Mouse (Mus musculus): ENCODE data around the gene Rps6ka5. TPM values are rescaled to one million over a fixed set of nuclear protein-coding genes. Genes with fewer than 3 reads are reported as not detected.

Gene Rps6ka5
- 4.0 TPM in 2 replicates for polyA plus RNA-seq (2015; fragmentation: Nextera tagmentation; extraction: Ambion mirVana)

- peaks cover 5% of the 10 kb centered on the region; the same call in 1 of the 2 replicates for H3K9me3 ChIP-seq (ENCODE audit: low read length)
- no peaks in the 10 kb centered on the region for H3K27me3 ChIP-seq (ENCODE audit: insufficient read depth, low read length)
- H3K27ac ChIP-seq (ENCODE audit: low read length) = no peak within 1 kb of the TSS
- no peaks in the 10 kb centered on the region for H3K36me3 ChIP-seq (ENCODE audit: insufficient read depth, low read length)
- no peak within 1 kb of the TSS for H3K9ac ChIP-seq (replicated peaks; ENCODE audit: low read length)
- H3K4me3 ChIP-seq (ENCODE audit: low read length) = no peak within 1 kb of the TSS
- peaks cover 11% of the 10 kb centered on the region; the same call in 1 of the 2 replicates for H3K4me1 ChIP-seq (ENCODE audit: insufficient read depth, low read length)
- H3K4me2 ChIP-seq (replicated peaks; ENCODE audit: low read depth, low read length) = peak within 1 kb of the TSS; percentile 65
- no peak for ATAC-seq (ENCODE audit: low FRiP score, low TSS enrichment)
- WGBS = 97% methylated on average over 4 of the region's 4 CpGs
These were observed at the start of gene Rps6ka5 for GRCm38 (mm10) chr12:100726651-100727050. Gene Rps6ka5 (minus strand): TSS chr12:100726983.

- Histone ChIP-seq H3K4me2 (replicated peaks; ENCODE audit: low read depth, low read length) (no peak overlapping the region), H3K9me3 (ENCODE audit: low read length) (no peaks in the 10 kb centered on the region), H3K27me3 (ENCODE audit: insufficient read depth, low read length) (no peaks in the 10 kb centered on the region), H3K27ac (ENCODE audit: low read length) (no peak overlapping the region), H3K36me3 (ENCODE audit: insufficient read depth, low read length) (no peaks in the 10 kb centered on the region), H3K4me1 (ENCODE audit: insufficient read depth, low read length) (peaks cover 16% of the 10 kb centered on the region), H3K4me3 (ENCODE audit: low read length) (no peak overlapping the region), H3K9ac (replicated peaks; ENCODE audit: low read length) (no peak overlapping the region)
- no peak for ATAC-seq (ENCODE audit: low FRiP score, low TSS enrichment)
- 70% methylated on average over 8 of the region's 8 CpGs for WGBS
These were observed 49.3 kb upstream of the Rps6ka5 start for GRCm38 (mm10) chr12:100775911-100776581.

- no peaks in the 10 kb centered on the region for H3K36me3 ChIP-seq (ENCODE audit: insufficient read depth, low read length)
- no peak overlapping the region for H3K27ac ChIP-seq (ENCODE audit: low read length)
- no peaks in the 10 kb centered on the region for H3K27me3 ChIP-seq (ENCODE audit: insufficient read depth, low read length)
- no peaks in the 10 kb centered on the region for H3K9me3 ChIP-seq (ENCODE audit: low read length)
- H3K9ac ChIP-seq (replicated peaks; ENCODE audit: low read length) = no peak overlapping the region
- no peak overlapping the region for H3K4me3 ChIP-seq (ENCODE audit: low read length)
- no peak overlapping the region for H3K4me2 ChIP-seq (replicated peaks; ENCODE audit: low read depth, low read length)
- peaks cover 16% of the 10 kb centered on the region for H3K4me1 ChIP-seq (ENCODE audit: insufficient read depth, low read length)
- ATAC-seq (ENCODE audit: low FRiP score, low TSS enrichment) = no peak
These were observed 48.5 kb upstream of the Rps6ka5 start for GRCm38 (mm10) chr12:100775291-100775690.

- no peaks in the 10 kb centered on the region for H3K9me3 ChIP-seq (ENCODE audit: low read length)
- H3K4me1 ChIP-seq (ENCODE audit: insufficient read depth, low read length) = peaks cover 16% of the 10 kb centered on the region
- WGBS = 71% methylated on average over 7 of the region's 7 CpGs
- no peak overlapping the region for H3K4me3 ChIP-seq (ENCODE audit: low read length)
- no peak overlapping the region for H3K27ac ChIP-seq (ENCODE audit: low read length)
- ATAC-seq (ENCODE audit: low FRiP score, low TSS enrichment) = no peak
- H3K9ac ChIP-seq (replicated peaks; ENCODE audit: low read length) = no peak overlapping the region
- H3K36me3 ChIP-seq (ENCODE audit: insufficient read depth, low read length) = no peaks in the 10 kb centered on the region
- no peaks in the 10 kb centered on the region for H3K27me3 ChIP-seq (ENCODE audit: insufficient read depth, low read length)
- H3K4me2 ChIP-seq (replicated peaks; ENCODE audit: low read depth, low read length) = no peak overlapping the region
These were observed 48.0 kb upstream of the Rps6ka5 start for GRCm38 (mm10) chr12:100774756-100775155.

GRCm38 (mm10) chr12:100772230-100772984, 45.6 kb upstream of the Rps6ka5 start:
- WGBS = 46% methylated on average over 7 of the region's 7 CpGs
- ATAC-seq (ENCODE audit: low FRiP score, low TSS enrichment) = 0 out of 2 replicates have a peak, but pooled peaks have one; percentile 23
- H3K4me2 ChIP-seq (replicated peaks; ENCODE audit: low read depth, low read length) = no peak overlapping the region

GRCm38 (mm10) chr12:100770765-100771164, 44.0 kb upstream of the Rps6ka5 start:
- whole genome bisulfite sequencing = 74% methylated on average over 3 of the region's 3 CpGs
- Histone ChIP-seq H3K36me3 (ENCODE audit: insufficient read depth, low read length) (no peaks in the 10 kb centered on the region), H3K27me3 (ENCODE audit: insufficient read depth, low read length) (no peaks in the 10 kb centered on the region), H3K9me3 (ENCODE audit: low read length) (no peaks in the 10 kb centered on the region), H3K4me3 (ENCODE audit: low read length) (no peak overlapping the region), H3K27ac (ENCODE audit: low read length) (no peak overlapping the region), H3K4me2 (replicated peaks; ENCODE audit: low read depth, low read length) (no peak overlapping the region), H3K4me1 (ENCODE audit: insufficient read depth, low read length) (no peaks in the 10 kb centered on the region), H3K9ac (replicated peaks; ENCODE audit: low read length) (no peak overlapping the region)
- no peak for ATAC-seq (ENCODE audit: low FRiP score, low TSS enrichment)

More at GRCm38 (mm10) chr12:100772230-100772984, 45.6 kb upstream of the Rps6ka5 start:
- H3K27ac ChIP-seq (ENCODE audit: low read length) = no peak overlapping the region
- H3K36me3 ChIP-seq (ENCODE audit: insufficient read depth, low read length) = no peaks in the 10 kb centered on the region
- no peak overlapping the region for H3K4me3 ChIP-seq (ENCODE audit: low read length)
- H3K9me3 ChIP-seq (ENCODE audit: low read length) = no peaks in the 10 kb centered on the region
- H3K27me3 ChIP-seq (ENCODE audit: insufficient read depth, low read length) = no peaks in the 10 kb centered on the region
- peaks cover 3% of the 10 kb centered on the region; the same call in 1 of the 2 replicates for H3K4me1 ChIP-seq (ENCODE audit: insufficient read depth, low read length)
- H3K9ac ChIP-seq (replicated peaks; ENCODE audit: low read length) = no peak overlapping the region

GRCm38 (mm10) chr12:100769871-100770270, 43.1 kb upstream of the Rps6ka5 start:
- no peak for ATAC-seq (ENCODE audit: low FRiP score, low TSS enrichment)
- no peaks in the 10 kb centered on the region for H3K9me3 ChIP-seq (ENCODE audit: low read length)
- no peaks in the 10 kb centered on the region for H3K36me3 ChIP-seq (ENCODE audit: insufficient read depth, low read length)
- no peak overlapping the region for H3K4me2 ChIP-seq (replicated peaks; ENCODE audit: low read depth, low read length)
- H3K27ac ChIP-seq (ENCODE audit: low read length) = no peak overlapping the region
- H3K4me3 ChIP-seq (ENCODE audit: low read length) = no peak overlapping the region
- no peak overlapping the region for H3K9ac ChIP-seq (replicated peaks; ENCODE audit: low read length)
- no peaks in the 10 kb centered on the region for H3K4me1 ChIP-seq (ENCODE audit: insufficient read depth, low read length)
- 95% methylated on average over 6 of the region's 6 CpGs for WGBS
- no peaks in the 10 kb centered on the region for H3K27me3 ChIP-seq (ENCODE audit: insufficient read depth, low read length)

GRCm38 (mm10) chr12:100764329-100765018, 37.7 kb upstream of the Rps6ka5 start:
- H3K4me2 ChIP-seq (replicated peaks; ENCODE audit: low read depth, low read length) = no peak overlapping the region
- H3K36me3 ChIP-seq (ENCODE audit: insufficient read depth, low read length) = no peaks in the 10 kb centered on the region
- H3K9ac ChIP-seq (replicated peaks; ENCODE audit: low read length) = no peak overlapping the region
- H3K4me1 ChIP-seq (ENCODE audit: insufficient read depth, low read length) = no peaks in the 10 kb centered on the region
- ATAC-seq (ENCODE audit: low FRiP score, low TSS enrichment) = no peak
- H3K27ac ChIP-seq (ENCODE audit: low read length) = 0 out of 2 replicates have a peak overlapping the region, but pooled peaks have one; percentile 21
- no peaks in the 10 kb centered on the region for H3K27me3 ChIP-seq (ENCODE audit: insufficient read depth, low read length)
- H3K9me3 ChIP-seq (ENCODE audit: low read length) = no peaks in the 10 kb centered on the region
- no peak overlapping the region for H3K4me3 ChIP-seq (ENCODE audit: low read length)
- WGBS = 60% methylated on average over 13 of the region's 13 CpGs

GRCm38 (mm10) chr12:100762663-100763425, 36.1 kb upstream of the Rps6ka5 start:
- no peak overlapping the region for H3K27ac ChIP-seq (ENCODE audit: low read length)
- H3K4me2 ChIP-seq (replicated peaks; ENCODE audit: low read depth, low read length) = no peak overlapping the region
- no peaks in the 10 kb centered on the region for H3K36me3 ChIP-seq (ENCODE audit: insufficient read depth, low read length)
- H3K9me3 ChIP-seq (ENCODE audit: low read length) = no peaks in the 10 kb centered on the region
- no peaks in the 10 kb centered on the region for H3K27me3 ChIP-seq (ENCODE audit: insufficient read depth, low read length)
- WGBS = 71% methylated on average over 11 of the region's 11 CpGs
- no peak for ATAC-seq (ENCODE audit: low FRiP score, low TSS enrichment)
- H3K4me3 ChIP-seq (ENCODE audit: low read length) = no peak overlapping the region
- no peaks in the 10 kb centered on the region for H3K4me1 ChIP-seq (ENCODE audit: insufficient read depth, low read length)
- H3K9ac ChIP-seq (replicated peaks; ENCODE audit: low read length) = no peak overlapping the region
